Comparison of ENCODE assay signal across 16 mouse cellular contexts in genomic region chr10:118585821-118586220, GRCm38 (mm10).
"Had no signal": no experiment of that assay in that cellular context is flagged by ENCODE, and none has a peak within 500 bp of the region (broad histone marks: within the 10 kb centered on the region; RNA-seq: fewer than 3 reads in every experiment).

No protein-coding gene starts in this region.

- DNase-seq: forebrain, postnatal 0 days; gastrocnemius, postnatal 36 days; heart, adult 2 months; heart, postnatal 10 days; heart, postnatal 4 days; kidney, adult 18-20 months; kidney, adult 8-10 months; kidney, postnatal 10 days; kidney, postnatal 25 days; kidney, postnatal 4 days; left cerebral cortex, postnatal 4 days had no signal

- ATAC-seq: forebrain, postnatal 0 days; hindbrain, embryonic 16.5 days; inflammation-experienced regulatory T-cells, adult 6 months; intestine, embryonic 15.5 days; intestine, postnatal 0 days; liver, embryonic 12.5 days had no signal
